Mouse (Mus musculus) ES-E14 (cell line): ENCODE results near the gene Olfr539. TPM values are rescaled to one million over a fixed set of nuclear protein-coding genes. Genes with fewer than 3 reads are reported as not detected.
A peak's percentile ranks its signal among the peaks of the same experiment; 100 is the strongest.
"Not testable (repeated sequence)": the region's sequence is repeated elsewhere in the genome, so short reads cannot be mapped to it uniquely, and the experiment has no call there.

ENCODE experiments used
- DNase-seq: peaks from one replicate; pipeline ENCODE4 v3.0.0-alpha.2; 2013; ENCODE audit warnings: low read depth, low spot score
- H3K27ac ChIP-seq: 2 replicates; pipeline ENCODE4 v1.5.1; 2012; ENCODE audit warnings: low read depth, mild to moderate bottlenecking, low read length, moderate library complexity, mixed read lengths; ENCODE audit not compliant: poor library complexity, insufficient read depth, severe bottlenecking
- H3K36me3 ChIP-seq: 2 replicates; pipeline ENCODE4 v1.6.1; 2012; ENCODE audit warnings: mild to moderate bottlenecking, low read length, moderate library complexity, mixed read lengths; ENCODE audit not compliant: control insufficient read depth, poor library complexity, insufficient read depth, severe bottlenecking
- H3K4me1 ChIP-seq, 2 experiments: fragments of 150-350 bp in 1 of 2; sonication (generic) in 1 of 2; 2 replicates each; pipeline ENCODE4 v1.6.1; 2012; ENCODE audit warnings: low read length in 2 of 2, mild to moderate bottlenecking in 1 of 2, mixed read lengths in 1 of 2; ENCODE audit not compliant: control insufficient read depth in 2 of 2, insufficient read depth in 2 of 2, poor library complexity in 1 of 2
- H3K4me3 ChIP-seq, 2 experiments: fragments of 150-350 bp in 1 of 2; sonication (generic) in 1 of 2; 2 replicates each; pipeline ENCODE4 v1.5.1; 2012; ENCODE audit warnings: low read length in 2 of 2, low read depth in 1 of 2, mild to moderate bottlenecking in 1 of 2, mixed read lengths in 1 of 2; ENCODE audit not compliant: insufficient read depth in 1 of 2, poor library complexity in 1 of 2, severe bottlenecking in 1 of 2
- H3K9ac ChIP-seq: 2 replicates; pipeline ENCODE4 v1.6.1; 2012; ENCODE audit warnings: low read depth, mild to moderate bottlenecking, low read length, mixed read lengths; ENCODE audit not compliant: poor library complexity, insufficient read depth, severe bottlenecking
- H3K9me3 ChIP-seq: fragments of 150-350 bp; sonication (generic); 2 replicates; pipeline ENCODE4 v1.6.1; 2012; ENCODE audit warnings: low read depth, mild to moderate bottlenecking, low read length; ENCODE audit not compliant: control insufficient read depth, insufficient read depth
- CHD2 ChIP-seq: IDR thresholded peaks from 2 replicates; pipeline ENCODE4 v1.6.1; 2014; ENCODE audit warnings: mild to moderate bottlenecking, low read depth, low read length, inconsistent platforms
- HCFC1 ChIP-seq: IDR thresholded peaks from 2 replicates; pipeline ENCODE4 v1.6.1; 2012; ENCODE audit warnings: low read length, inconsistent platforms, borderline replicate concordance; ENCODE audit not compliant: insufficient read depth
- MAFK ChIP-seq: IDR thresholded peaks from 2 replicates; pipeline ENCODE4 v1.6.1; 2014; ENCODE audit warnings: mild to moderate bottlenecking, low read depth, low read length, inconsistent platforms; ENCODE audit not compliant: insufficient read depth
- ZC3H11A ChIP-seq: IDR thresholded peaks from 2 replicates; pipeline ENCODE4 v1.6.1; 2012; ENCODE audit warnings: low read depth, mild to moderate bottlenecking, inconsistent platforms, low read length, borderline replicate concordance
- ZNF384 ChIP-seq: IDR thresholded peaks from 2 replicates; pipeline ENCODE4 v1.6.1; 2012; ENCODE audit warnings: low read depth, low read length, inconsistent platforms
- in situ Hi-C, 2 experiments: fragments of 600-800 bp; cut with MboI; formaldehyde crosslinking; loops; one replicate each; pipeline ENCODE4 v1.15.1; 2025; ENCODE audit warnings: low sequenced_read_pairs in 2 of 2, inconsistent platforms in 1 of 2; ENCODE audit not compliant: unreplicated experiment in 2 of 2
- total RNA-seq: library from RNA; depleted of rRNA; stranded (reverse); fragments of 300-350 nt; gene quantifications from 2 replicates; pipeline ENCODE4 v1.2.3, GENCODE M21; 2012

The Olfr539 gene
- total RNA-seq, 1 experiment = 0.40 TPM

- H3K27ac ChIP-seq = no peak overlapping the region
- TF ChIP-seq MAFK = no peak
- no peak for TF ChIP-seq HCFC1
- TF ChIP-seq ZNF384 = no peak
- no peak for TF ChIP-seq CHD2
- no peak for TF ChIP-seq ZC3H11A
- 0 out of 2 replicates have a peak overlapping the region, but pooled peaks have one; percentile 31 for H3K9ac ChIP-seq
- H3K36me3 ChIP-seq = no peaks in the 10 kb centered on the region
- peaks cover 7 to 11% of the 10 kb centered on the region in 2 experiments; a peak in 2 of 4 replicates for H3K4me1 ChIP-seq
- in situ Hi-C loops = no loop called here
- no peak for DNase-seq
- H3K9me3 ChIP-seq = no peaks in the 10 kb centered on the region; the same call in 1 of the 2 replicates
- H3K4me3 ChIP-seq = peak overlapping the region; percentile 52 to 60; a peak in 2 of 4 replicates
These were observed 16.1 kb downstream of the Olfr539 start for GRCm38 (mm10) chr7:140675863-140676262.

- in situ Hi-C loops, H3K9ac ChIP-seq, H3K9me3 ChIP-seq, H3K4me3 ChIP-seq, DNase-seq, H3K4me1 ChIP-seq, H3K27ac ChIP-seq, H3K36me3 ChIP-seq: not testable (repeated sequence)
These were observed 19.9 kb downstream of the Olfr539 start for GRCm38 (mm10) chr7:140679591-140679990.

DNA sequence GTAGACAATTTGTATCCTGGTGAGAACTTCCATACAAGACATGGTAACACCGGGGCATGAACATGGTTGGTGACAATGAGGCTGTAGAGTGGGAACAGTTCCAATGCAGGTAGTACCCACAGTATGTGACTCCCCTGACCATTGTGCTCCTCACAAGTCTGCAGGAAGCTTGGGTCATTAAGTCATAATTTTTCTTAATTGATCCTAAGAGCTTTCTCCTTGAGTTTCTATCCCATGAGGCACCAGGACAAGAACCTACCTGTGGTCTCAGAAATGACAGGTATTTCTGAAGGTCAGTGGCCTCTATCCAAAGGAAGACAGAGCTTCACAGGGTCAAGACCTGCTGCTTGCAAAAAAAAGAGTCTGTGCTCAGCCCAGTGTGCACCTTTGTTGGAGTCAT lies 21.9 kb downstream of the Olfr539 start, which contains the start of gene Olfr45:
TSS of gene Olfr45 (plus strand) at position 301 of the 400 bp plus-strand sequence.
- TF ChIP-seq CHD2 = no peak
- no peak for TF ChIP-seq ZNF384
- no peak for TF ChIP-seq ZC3H11A
- TF ChIP-seq HCFC1 = no peak
- TF ChIP-seq MAFK = no peak
- in situ Hi-C loops = no loop called here
- Histone ChIP-seq H3K9me3 (no peaks in the 10 kb centered on the region; the same call in 1 of the 2 replicates), H3K36me3 (no peaks in the 10 kb centered on the region), H3K4me1 (0 out of 4 replicates have a peak, but pooled peaks cover 0 to 1% of the 10 kb centered on the region in 2 experiments), H3K4me3 (no peak within 1 kb of the TSS), H3K27ac (no peak within 1 kb of the TSS), H3K9ac (no peak within 1 kb of the TSS)
- no peak for DNase-seq

GRCm38 (mm10) chr7:140696967-140697366 lies 37.2 kb downstream of the Olfr539 start, which contains the start of gene Olfr541:
TSS of gene Olfr541 (plus strand) at chr7:140697267.
- Histone ChIP-seq H3K9me3 (no peaks in the 10 kb centered on the region), H3K27ac (no peak within 1 kb of the TSS), H3K36me3 (no peaks in the 10 kb centered on the region), H3K9ac (no peak within 1 kb of the TSS), H3K4me1 (no peaks in the 10 kb centered on the region), H3K4me3 (no peak within 1 kb of the TSS)
- TF ChIP-seq HCFC1 (no peak), CHD2 (no peak), ZNF384 (no peak), ZC3H11A (no peak), MAFK (no peak)
- no peak for DNase-seq
- in situ Hi-C loops = no loop called here

DNA sequence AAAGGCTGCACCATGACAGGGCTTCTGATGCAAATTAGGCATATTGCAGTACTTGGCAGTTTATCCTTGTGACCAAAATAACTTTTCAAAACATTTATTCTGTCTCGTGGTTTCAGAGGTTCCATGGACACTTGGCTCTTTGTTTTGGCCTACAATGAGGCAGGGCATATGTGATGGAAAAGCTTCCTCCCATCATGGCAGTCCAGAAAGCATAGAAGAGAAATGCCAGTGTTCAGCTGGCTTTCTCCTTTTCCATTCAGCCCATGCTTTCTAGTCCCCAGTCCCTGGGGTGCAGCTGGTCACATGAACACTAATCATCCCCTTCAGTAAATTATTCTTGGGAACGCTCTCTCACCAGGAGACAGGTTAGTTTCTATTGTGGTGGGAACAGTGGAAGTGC lies 46.6 kb downstream of the Olfr539 start:
- in situ Hi-C loops = no loop called here
- DNase-seq = no peak
- H3K9ac ChIP-seq = no peak overlapping the region
- no peak overlapping the region for H3K27ac ChIP-seq
- H3K4me1 ChIP-seq = no peaks in the 10 kb centered on the region
- no peaks in the 10 kb centered on the region for H3K9me3 ChIP-seq
- no peak for TF ChIP-seq ZC3H11A
- TF ChIP-seq MAFK = no peak
- TF ChIP-seq HCFC1 = no peak
- no peak for TF ChIP-seq CHD2
- TF ChIP-seq ZNF384 = no peak
- H3K4me3 ChIP-seq = no peak overlapping the region
- H3K36me3 ChIP-seq = no peaks in the 10 kb centered on the region
